In genomic region chr7:67525886-67526580, GRCm38 (mm10) we compare ENCODE assay signal across 28 mouse cellular contexts.
DNase-seq lines count a peak whose midpoint lies in the region; ATAC-seq and TF ChIP-seq lines count a peak whose summit lies in the region.
"Had no signal": no experiment of that assay in that cellular context is flagged by ENCODE, and none has a peak within 500 bp of the region (broad histone marks: within the 10 kb centered on the region; RNA-seq: fewer than 3 reads in every experiment).

No protein-coding gene starts in this region.

- H3K27me3 ChIP-seq in lung, postnatal 0 days (replicated peaks; ENCODE audit: insufficient read depth, low read length), result no peaks in the 10 kb centered on the region
- H3K27me3 ChIP-seq in megakaryocyte, embryonic 14.5 days (replicated peaks), result no peaks in the 10 kb centered on the region
- no peaks in the 10 kb centered on the region for H3K27me3 ChIP-seq in forebrain, embryonic 14.5 days (replicated peaks; ENCODE audit: control insufficient read depth, insufficient read depth, low read length)
- no peaks in the 10 kb centered on the region for H3K27me3 ChIP-seq in intestine, embryonic 16.5 days (replicated peaks; ENCODE audit: control insufficient read depth, insufficient read depth, low read length)
- H3K27me3 ChIP-seq: CH12.LX; forebrain, embryonic 13.5 days; heart, embryonic 13.5 days; midbrain, embryonic 13.5 days; neural tube, embryonic 15.5 days had no signal

- H3K9ac ChIP-seq in lung, postnatal 0 days (replicated peaks; ENCODE audit: low read depth), result no peak overlapping the region
- H3K9ac ChIP-seq in forebrain, embryonic 14.5 days (ENCODE audit: low read length), result no peak overlapping the region
- H3K9ac ChIP-seq in intestine, embryonic 16.5 days (ENCODE audit: low read depth, low read length), result no peak overlapping the region
- H3K9ac ChIP-seq: forebrain, embryonic 13.5 days; heart, embryonic 13.5 days; liver, embryonic 14.5 days; midbrain, embryonic 13.5 days; neural tube, embryonic 15.5 days had no signal

- 79% methylated on average over 3 of the region's 3 CpGs for WGBS in lung, postnatal 0 days
- WGBS in forebrain, embryonic 14.5 days, result 91% methylated on average over 3 of the region's 3 CpGs
- 74% methylated on average over 3 of the region's 3 CpGs for WGBS in intestine, embryonic 16.5 days

- peak; percentile 11; the same call in 1 of the 2 replicates for TF ChIP-seq CTCF in lung, postnatal 0 days (IDR thresholded peaks at IDR 0.05)

- no peak for TF ChIP-seq EP300 in lung, postnatal 0 days (IDR thresholded peaks at IDR 0.05)

- no peaks in the 10 kb centered on the region for H3K36me3 ChIP-seq in lung, postnatal 0 days (ENCODE audit: insufficient read depth, low read length)
- peaks cover 17% of the 10 kb centered on the region for H3K36me3 ChIP-seq in megakaryocyte, embryonic 14.5 days (replicated peaks; ENCODE audit: low read length)
- no peaks in the 10 kb centered on the region for H3K36me3 ChIP-seq in forebrain, embryonic 14.5 days (ENCODE audit: control insufficient read depth, insufficient read depth, low read length)
- no peaks in the 10 kb centered on the region for H3K36me3 ChIP-seq in intestine, embryonic 16.5 days (ENCODE audit: control insufficient read depth, insufficient read depth, low read length)
- H3K36me3 ChIP-seq: heart, embryonic 13.5 days had no signal

- peak; percentile 77 for ATAC-seq in lung, postnatal 0 days
- peak; percentile 61 for ATAC-seq in common myeloid progenitor, adult 5-6 weeks (replicated peaks; ENCODE audit: low read depth, poor library complexity, severe bottlenecking)
- no peak for ATAC-seq in forebrain, embryonic 14.5 days
- no peak for ATAC-seq in intestine, embryonic 16.5 days
- ATAC-seq: forebrain, embryonic 13.5 days; hindbrain, embryonic 16.5 days; midbrain, embryonic 13.5 days had no signal

- no peaks in the 10 kb centered on the region for H3K9me3 ChIP-seq in lung, postnatal 0 days (ENCODE audit: low read length)
- no peaks in the 10 kb centered on the region for H3K9me3 ChIP-seq in megakaryocyte, embryonic 14.5 days
- no peaks in the 10 kb centered on the region for H3K9me3 ChIP-seq in forebrain, embryonic 14.5 days (replicated peaks; ENCODE audit: control insufficient read depth, low read length)
- H3K9me3 ChIP-seq in intestine, embryonic 16.5 days (ENCODE audit: control insufficient read depth, low read length), result no peaks in the 10 kb centered on the region
- H3K9me3 ChIP-seq: forebrain, embryonic 13.5 days; heart, embryonic 13.5 days; midbrain, embryonic 13.5 days; neural tube, embryonic 15.5 days had no signal

- peak; percentile 61 for DNase-seq in lung, postnatal 0 days (ENCODE audit: low spot score)
- DNase-seq in lung, postnatal 25 days (ENCODE audit: low spot score), result no peak
- no peak for DNase-seq in forebrain, embryonic 14.5 days (ENCODE audit: low spot score)
- DNase-seq in cerebellum, postnatal 4 days (ENCODE audit: low spot score in 2 of 2), result no peak
- DNase-seq: adrenal gland, postnatal 10 days; cerebellum, adult 11-12 months; cerebellum, postnatal 10 days; gastrocnemius, postnatal 25 days; heart, adult 2 months; heart, postnatal 14 days; kidney, adult 8-10 months; kidney, postnatal 10 days; layer of hippocampus, adult 9-11 months; liver; lung, adult 2 months; retina, postnatal 1 day; right cerebral cortex, postnatal 14 days; thymus, postnatal 14 days had no signal

- H3K27ac ChIP-seq in lung, postnatal 0 days (ENCODE audit: low read length), result peak overlapping the region; percentile 44; the same call in 1 of the 2 replicates
- no peak overlapping the region for H3K27ac ChIP-seq in forebrain, embryonic 14.5 days (ENCODE audit: low read depth, low read length)
- H3K27ac ChIP-seq in intestine, embryonic 16.5 days (ENCODE audit: low read length), result no peak overlapping the region
- H3K27ac ChIP-seq: forebrain, embryonic 13.5 days; heart, adult 2 months; heart, embryonic 13.5 days; liver, embryonic 14.5 days; midbrain, embryonic 13.5 days; neural tube, embryonic 15.5 days had no signal

- no peak overlapping the region for H3K4me2 ChIP-seq in lung, postnatal 0 days (replicated peaks; ENCODE audit: low read depth, low read length)
- H3K4me2 ChIP-seq in forebrain, embryonic 14.5 days (ENCODE audit: low read length), result no peak overlapping the region
- no peak overlapping the region for H3K4me2 ChIP-seq in intestine, embryonic 16.5 days (ENCODE audit: low read depth, low read length)
- H3K4me2 ChIP-seq: forebrain, embryonic 13.5 days; heart, embryonic 13.5 days; midbrain, embryonic 13.5 days; neural tube, embryonic 15.5 days had no signal

- H3K4me3 ChIP-seq in lung, postnatal 0 days (ENCODE audit: low read depth, low read length), result no peak overlapping the region
- peak overlapping the region; percentile 54 for H3K4me3 ChIP-seq in megakaryocyte, embryonic 14.5 days (replicated peaks)
- no peak overlapping the region for H3K4me3 ChIP-seq in forebrain, embryonic 14.5 days (ENCODE audit: low read depth, low read length)
- no peak overlapping the region for H3K4me3 ChIP-seq in intestine, embryonic 16.5 days (ENCODE audit: low read length)
- H3K4me3 ChIP-seq: forebrain, embryonic 13.5 days; heart, adult 2 months; heart, embryonic 13.5 days; midbrain, embryonic 13.5 days; neural tube, embryonic 15.5 days had no signal

- H3K4me1 ChIP-seq in lung, postnatal 0 days (ENCODE audit: insufficient read depth, low read depth, low read length), result peaks cover 6% of the 10 kb centered on the region; the same call in 1 of the 2 replicates
- peaks cover 35% of the 10 kb centered on the region for H3K4me1 ChIP-seq in megakaryocyte, embryonic 14.5 days
- peaks cover 14% of the 10 kb centered on the region for H3K4me1 ChIP-seq in forebrain, embryonic 14.5 days (ENCODE audit: control insufficient read depth, insufficient read depth, low read length)
- peaks cover 12% of the 10 kb centered on the region for H3K4me1 ChIP-seq in intestine, embryonic 16.5 days (ENCODE audit: control insufficient read depth, insufficient read depth, low read length)

Comparison
In these comparisons a context has a peak if more than half of its experiments do, and no peak if none do; other contexts are left out.
1. ATAC-seq: peak in lung, postnatal 0 days (single experiment) and common myeloid progenitor, adult 5-6 weeks (single experiment); none in forebrain, embryonic 14.5 days (single experiment) and intestine, embryonic 16.5 days (single experiment).